Mouse (Mus musculus) forebrain, embryonic 12.5 days (tissue): ENCODE measurements around the gene Nck1. TPM values are rescaled to one million over a fixed set of nuclear protein-coding genes. Genes with fewer than 3 reads are reported as not detected.
A peak's percentile ranks its signal among the peaks of the same experiment; 100 is the strongest.

ENCODE experiments used
- ATAC-seq: fragments of 200-750 bp; cut with Nextera tagmentation; 2 replicates; pipeline ENCODE4 v1.8.0; 2017; ENCODE audit warnings: moderate TSS enrichment; ENCODE audit not compliant: low FRiP score
- H3K27ac ChIP-seq: fragments of 300-500 bp; sonication (generic); 2 replicates; pipeline ENCODE4 v1.5.1; 2016; ENCODE audit warnings: mild to moderate bottlenecking
- H3K27me3 ChIP-seq: fragments of 300-500 bp; sonication (generic); 2 replicates; pipeline ENCODE4 v1.6.1; 2016; ENCODE audit warnings: mild to moderate bottlenecking
- H3K36me3 ChIP-seq: fragments of 300-500 bp; sonication (generic); replicated peaks from 2 replicates; pipeline ENCODE4 v1.6.1; 2016; ENCODE audit warnings: mild to moderate bottlenecking
- H3K4me1 ChIP-seq: fragments of 300-500 bp; sonication (generic); 2 replicates; pipeline ENCODE4 v1.6.1; 2016
- H3K4me2 ChIP-seq: fragments of 300-500 bp; sonication (generic); 2 replicates; pipeline ENCODE4 v1.6.1; 2016; ENCODE audit warnings: mild to moderate bottlenecking, moderate library complexity
- H3K4me3 ChIP-seq: fragments of 300-500 bp; sonication (generic); replicated peaks from 2 replicates; pipeline ENCODE4 v1.5.1; 2016; ENCODE audit warnings: mild to moderate bottlenecking
- H3K9ac ChIP-seq: fragments of 300-500 bp; sonication (generic); 2 replicates; pipeline ENCODE4 v1.6.1; 2016; ENCODE audit warnings: mild to moderate bottlenecking
- H3K9me3 ChIP-seq: fragments of 300-500 bp; sonication (generic); 2 replicates; pipeline ENCODE4 v1.6.1; 2016
- WGBS: fragments of 180-500 bp; shearing (Covaris S2); methylation state at CpG from one replicate; pipeline ENCODE4 v1.1.7; 2016; 5-methylcytosine and 5-hydroxymethylcytosine counted together
- polyA plus RNA-seq: library from polyadenylated mRNA; unstranded; fragments of >200 nt; fragmentation: Nextera tagmentation; extraction: Ambion mirVana; gene quantifications from 2 replicates; pipeline ENCODE4 v1.2.1, GENCODE M21; 2016

The Nck1 gene
- polyA plus RNA-seq, 1 experiment from 2014 or later = 63.6 TPM

- Histone ChIP-seq H3K4me2 (no peak overlapping the region), H3K27ac (no peak overlapping the region), H3K4me1 (no peaks in the 10 kb centered on the region), H3K4me3 (no peak overlapping the region), H3K9me3 (0 out of 2 replicates have a peak, but pooled peaks cover 5% of the 10 kb centered on the region), H3K27me3 (no peaks in the 10 kb centered on the region), H3K36me3 (no peaks in the 10 kb centered on the region), H3K9ac (no peak overlapping the region)
- WGBS = 83% methylated on average over 1 of the region's 1 CpGs
- ATAC-seq = no peak
Measured at GRCm38 (mm10) chr9:100531296-100531695, 14.6 kb downstream of the Nck1 start.

- no peak overlapping the region for H3K9ac ChIP-seq
- H3K4me3 ChIP-seq = no peak overlapping the region
- H3K9me3 ChIP-seq = 0 out of 2 replicates have a peak, but pooled peaks cover 5% of the 10 kb centered on the region
- no peak overlapping the region for H3K4me2 ChIP-seq
- H3K36me3 ChIP-seq = no peaks in the 10 kb centered on the region
- no peak for ATAC-seq
- H3K27me3 ChIP-seq = no peaks in the 10 kb centered on the region
- WGBS = 91% methylated on average over 2 of the region's 2 CpGs
- no peaks in the 10 kb centered on the region for H3K4me1 ChIP-seq
- H3K27ac ChIP-seq = no peak overlapping the region
Measured at GRCm38 (mm10) chr9:100525225-100525624, 20.7 kb downstream of the Nck1 start.

GRCm38 (mm10) chr9:100522029-100522428 is 23.9 kb downstream of the Nck1 start:
- Histone ChIP-seq H3K27ac (no peak overlapping the region), H3K27me3 (no peaks in the 10 kb centered on the region), H3K9ac (no peak overlapping the region), H3K9me3 (no peaks in the 10 kb centered on the region), H3K4me2 (no peak overlapping the region), H3K4me1 (no peaks in the 10 kb centered on the region), H3K4me3 (no peak overlapping the region), H3K36me3 (no peaks in the 10 kb centered on the region)
- ATAC-seq = no peak
- 75% methylated on average over 2 of the region's 2 CpGs for WGBS

GRCm38 (mm10) chr9:100520586-100520985 is 25.3 kb downstream of the Nck1 start:
- Histone ChIP-seq H3K4me2 (no peak overlapping the region), H3K9ac (no peak overlapping the region), H3K27ac (no peak overlapping the region), H3K9me3 (no peaks in the 10 kb centered on the region), H3K27me3 (no peaks in the 10 kb centered on the region), H3K36me3 (no peaks in the 10 kb centered on the region), H3K4me3 (no peak overlapping the region), H3K4me1 (no peaks in the 10 kb centered on the region)
- 0 out of 2 replicates have a peak, but pooled peaks have one; percentile 20 for ATAC-seq
- 2% methylated on average over 2 of the region's 2 CpGs for WGBS

- H3K9ac ChIP-seq = no peak overlapping the region
- H3K4me3 ChIP-seq = no peak overlapping the region
- WGBS = 93% methylated on average over 3 of the region's 3 CpGs
- H3K4me2 ChIP-seq = no peak overlapping the region
- H3K4me1 ChIP-seq = no peaks in the 10 kb centered on the region
- no peaks in the 10 kb centered on the region for H3K27me3 ChIP-seq
- ATAC-seq = no peak
- no peaks in the 10 kb centered on the region for H3K36me3 ChIP-seq
- H3K27ac ChIP-seq = no peak overlapping the region
- H3K9me3 ChIP-seq = no peaks in the 10 kb centered on the region
Measured at GRCm38 (mm10) chr9:100520012-100520411, 25.9 kb downstream of the Nck1 start.

DNA sequence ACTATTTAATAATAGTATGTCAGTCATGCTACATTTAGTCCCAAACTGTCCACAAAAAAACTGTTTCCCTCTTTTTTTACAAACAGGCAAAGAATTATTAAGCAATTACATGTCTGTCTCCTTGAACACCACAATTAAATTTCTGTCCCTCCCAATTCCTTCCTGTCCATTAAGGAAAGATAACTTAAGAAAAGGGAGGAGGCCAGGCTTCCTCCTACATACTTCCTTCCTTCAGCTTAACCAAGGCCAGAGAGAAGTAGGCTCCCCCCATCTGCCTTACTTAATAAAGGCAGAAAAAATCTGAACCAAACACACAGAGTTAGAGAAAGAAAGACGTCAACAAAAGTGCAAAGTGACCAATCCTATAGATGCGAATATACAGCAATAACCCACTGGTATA is 38.4 kb downstream of the Nck1 start:
- Histone ChIP-seq H3K36me3 (no peaks in the 10 kb centered on the region), H3K4me2 (no peak overlapping the region), H3K9me3 (no peaks in the 10 kb centered on the region), H3K27me3 (no peaks in the 10 kb centered on the region), H3K4me1 (peaks cover 4% of the 10 kb centered on the region; the same call in 1 of the 2 replicates), H3K4me3 (no peak overlapping the region), H3K27ac (no peak overlapping the region), H3K9ac (no peak overlapping the region)
- whole genome bisulfite sequencing = 91% methylated on average over 2 of the region's 2 CpGs
- no peak for ATAC-seq

DNA sequence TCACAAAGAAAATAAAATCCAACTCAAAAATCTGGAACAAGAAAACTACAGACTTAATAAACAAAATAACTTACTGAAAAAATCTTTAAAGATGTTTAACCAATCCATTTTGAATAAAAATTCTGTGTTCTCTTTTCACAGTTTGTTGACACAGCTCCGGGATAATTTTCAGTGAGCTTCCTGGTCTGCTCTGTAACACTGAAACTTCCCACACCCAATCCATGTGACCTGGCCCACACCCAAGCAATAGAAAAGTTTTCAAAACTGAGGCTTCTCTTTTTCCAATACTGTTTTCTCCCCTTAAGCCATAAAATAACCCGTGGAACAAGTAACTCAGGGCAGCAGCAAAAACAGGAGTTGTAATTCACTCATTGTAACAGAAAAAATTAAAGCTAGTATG is 39.3 kb downstream of the Nck1 start:
- H3K9me3 ChIP-seq = no peaks in the 10 kb centered on the region
- H3K4me1 ChIP-seq = peaks cover 4% of the 10 kb centered on the region; the same call in 1 of the 2 replicates
- H3K27ac ChIP-seq = no peak overlapping the region
- H3K4me2 ChIP-seq = no peak overlapping the region
- H3K4me3 ChIP-seq = no peak overlapping the region
- ATAC-seq = no peak
- no peak overlapping the region for H3K9ac ChIP-seq
- H3K27me3 ChIP-seq = no peaks in the 10 kb centered on the region
- 81% methylated on average over 2 of the region's 2 CpGs for WGBS
- 0 out of 2 replicates have a peak, but pooled peaks cover 1% of the 10 kb centered on the region for H3K36me3 ChIP-seq

GRCm38 (mm10) chr9:100505498-100505897 is 40.4 kb downstream of the Nck1 start:
- Histone ChIP-seq H3K9ac (no peak overlapping the region), H3K4me1 (no peaks in the 10 kb centered on the region), H3K4me3 (no peak overlapping the region), H3K9me3 (no peaks in the 10 kb centered on the region), H3K27me3 (no peaks in the 10 kb centered on the region), H3K36me3 (0 out of 2 replicates have a peak, but pooled peaks cover 4% of the 10 kb centered on the region), H3K27ac (no peak overlapping the region), H3K4me2 (no peak overlapping the region)
- ATAC-seq = no peak
- 95% methylated on average over 4 of the region's 4 CpGs for WGBS

- Histone ChIP-seq H3K4me2 (no peak overlapping the region), H3K4me3 (no peak overlapping the region), H3K36me3 (peaks cover 11% of the 10 kb centered on the region; the same call in 1 of the 2 replicates), H3K9ac (no peak overlapping the region), H3K9me3 (no peaks in the 10 kb centered on the region), H3K27me3 (no peaks in the 10 kb centered on the region), H3K27ac (no peak overlapping the region), H3K4me1 (no peaks in the 10 kb centered on the region)
- no peak for ATAC-seq
- WGBS = 90% methylated on average over 5 of the region's 5 CpGs
Measured at GRCm38 (mm10) chr9:100493611-100494261, 52.2 kb downstream of the Nck1 start.

DNA sequence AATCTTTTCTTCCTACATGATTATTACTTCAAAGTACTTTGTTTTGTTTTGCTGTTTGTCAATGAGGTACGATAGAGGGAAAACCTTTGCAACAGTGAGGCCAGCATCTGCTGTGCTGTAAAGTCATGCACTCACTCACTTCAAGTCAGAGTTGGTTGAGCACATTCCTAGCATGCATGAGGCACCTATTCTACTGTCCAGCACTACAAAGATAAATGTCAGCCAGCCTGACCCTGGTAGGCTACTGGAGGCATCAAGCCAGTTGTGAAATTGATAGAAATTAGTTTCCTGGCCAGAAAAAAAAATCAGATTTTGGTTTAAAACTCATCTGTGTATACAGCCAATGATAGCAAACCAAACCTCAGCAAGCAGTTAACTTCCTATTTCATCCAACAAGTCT is 54.5 kb downstream of the Nck1 start:
- H3K9me3 ChIP-seq = no peaks in the 10 kb centered on the region
- no peak overlapping the region for H3K27ac ChIP-seq
- WGBS = 93% methylated on average over 1 of the region's 1 CpGs
- H3K36me3 ChIP-seq = no peaks in the 10 kb centered on the region
- H3K9ac ChIP-seq = no peak overlapping the region
- ATAC-seq = no peak
- H3K4me3 ChIP-seq = no peak overlapping the region
- no peak overlapping the region for H3K4me2 ChIP-seq
- no peaks in the 10 kb centered on the region for H3K4me1 ChIP-seq
- H3K27me3 ChIP-seq = no peaks in the 10 kb centered on the region

GRCm38 (mm10) chr9:100488969-100489368 is 57.0 kb downstream of the Nck1 start:
- Histone ChIP-seq H3K4me1 (no peaks in the 10 kb centered on the region), H3K36me3 (no peaks in the 10 kb centered on the region), H3K4me3 (no peak overlapping the region), H3K27ac (no peak overlapping the region), H3K9me3 (no peaks in the 10 kb centered on the region), H3K4me2 (no peak overlapping the region), H3K27me3 (no peaks in the 10 kb centered on the region), H3K9ac (no peak overlapping the region)
- no peak for ATAC-seq
- WGBS = 95% methylated on average over 6 of the region's 6 CpGs

DNA sequence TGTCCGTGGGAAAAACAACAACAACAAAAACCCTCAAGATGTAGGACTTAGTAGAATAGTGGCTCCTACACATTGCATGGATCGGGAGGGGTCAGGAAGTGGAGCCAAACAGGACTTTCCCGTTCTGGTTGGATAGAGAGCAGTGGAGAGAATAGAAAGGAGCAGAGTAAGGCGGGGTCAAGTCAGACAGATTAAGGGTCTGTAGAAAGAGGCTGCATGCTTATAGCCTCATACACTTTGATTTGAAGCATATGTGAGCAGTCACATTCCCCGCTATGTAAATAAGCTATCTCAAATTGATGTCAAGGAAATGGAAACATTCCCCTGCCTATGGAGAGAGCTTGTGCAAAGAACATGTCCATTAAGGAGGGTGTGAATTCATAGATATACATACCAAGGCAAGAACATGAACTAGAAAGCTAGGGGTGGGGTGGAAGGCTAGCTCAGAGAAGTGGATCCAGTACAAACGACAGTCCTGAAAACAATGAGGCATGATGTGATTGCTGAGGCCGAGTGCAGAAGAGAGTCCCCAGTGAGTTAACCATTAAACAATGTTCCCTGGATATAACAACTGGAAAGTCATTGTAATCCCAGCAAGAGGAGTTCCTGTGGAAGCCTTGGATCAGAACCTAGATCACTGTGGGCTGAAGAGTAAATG is 57.7 kb downstream of the Nck1 start:
- no peak for ATAC-seq
- Histone ChIP-seq H3K27ac (no peak overlapping the region), H3K4me2 (no peak overlapping the region), H3K27me3 (no peaks in the 10 kb centered on the region), H3K36me3 (no peaks in the 10 kb centered on the region), H3K4me3 (no peak overlapping the region), H3K9me3 (no peaks in the 10 kb centered on the region), H3K9ac (no peak overlapping the region), H3K4me1 (no peaks in the 10 kb centered on the region)
- 82% methylated on average over 7 of the region's 7 CpGs for WGBS

DNA sequence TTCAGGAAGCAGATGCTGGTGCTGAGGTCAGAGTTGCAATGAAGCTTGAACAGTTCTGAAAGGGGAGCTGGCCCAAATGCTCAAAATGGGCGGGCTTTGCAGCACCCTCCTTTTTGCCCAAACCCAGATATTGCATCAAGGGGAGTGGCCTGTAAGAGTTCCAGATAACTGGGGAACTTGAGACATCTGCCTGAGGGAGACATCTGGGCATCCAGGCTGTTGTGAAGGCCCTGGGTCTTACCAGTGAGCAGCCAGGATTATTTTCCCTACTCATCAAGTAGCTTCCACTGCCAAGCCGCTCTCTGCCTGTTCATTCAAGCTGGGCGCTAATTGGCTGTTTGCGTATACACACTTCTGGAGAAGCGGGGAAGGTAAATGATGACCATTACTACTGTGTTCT is 59.5 kb downstream of the Nck1 start, which contains the start of gene Il20rb:
Gene Il20rb (minus strand): TSS at position 358 of the 400 bp plus-strand sequence.
- Histone ChIP-seq H3K9ac (no peak within 1 kb of the TSS), H3K27ac (peak within 1 kb of the TSS; percentile 1; the same call in 1 of the 2 replicates), H3K9me3 (no peaks in the 10 kb centered on the region), H3K36me3 (no peaks in the 10 kb centered on the region), H3K27me3 (no peaks in the 10 kb centered on the region), H3K4me2 (no peak within 1 kb of the TSS), H3K4me3 (no peak within 1 kb of the TSS), H3K4me1 (peaks cover 3% of the 10 kb centered on the region; the same call in 1 of the 2 replicates)
- ATAC-seq = peak; percentile 17; the same call in 1 of the 2 replicates
- 71% methylated on average over 5 of the region's 5 CpGs for WGBS
